Mouse (Mus musculus): ENCODE data around the gene Zfp85. TPM values are rescaled to one million over a fixed set of nuclear protein-coding genes. Genes with fewer than 3 reads are reported as not detected.

Gene Zfp85
- polyA plus RNA-seq, 1 experiment from 2014 or later: 7.8 TPM

Other genes starting within 250 kb of the Zfp85 start
- not detected in 2 replicates for gene Gm26965, start 229.1 kb downstream of the Zfp85 start, polyA plus RNA-seq (2015; fragmentation: Nextera tagmentation; extraction: Ambion mirVana)
- gene Zfp87, start 229.1 kb downstream of the Zfp85 start, polyA plus RNA-seq (2015; fragmentation: Nextera tagmentation; extraction: Ambion mirVana): 43.2 and 54.1 TPM in 2 replicates
- 13.5 and 14.0 TPM in 2 replicates for gene Zfp748, start 201.4 kb downstream of the Zfp85 start, polyA plus RNA-seq (2015; fragmentation: Nextera tagmentation; extraction: Ambion mirVana)
- gene Zfp729b, start 145.5 kb downstream of the Zfp85 start, polyA plus RNA-seq (2015; fragmentation: Nextera tagmentation; extraction: Ambion mirVana): 5.0 and 5.3 TPM in 2 replicates
- not detected in 2 replicates for gene Gm49345, start 117.5 kb downstream of the Zfp85 start, polyA plus RNA-seq (2015; fragmentation: Nextera tagmentation; extraction: Ambion mirVana)
- 3.2 and 3.9 TPM in 2 replicates for gene Zfp729a, start 117.4 kb downstream of the Zfp85 start, polyA plus RNA-seq (2015; fragmentation: Nextera tagmentation; extraction: Ambion mirVana)
- gene Zfp738, start 68.2 kb downstream of the Zfp85 start, polyA plus RNA-seq (2015; fragmentation: Nextera tagmentation; extraction: Ambion mirVana): 7.8 and 9.0 TPM in 2 replicates
- 3.7 and 3.8 TPM in 2 replicates for gene Zfp65, start 26.1 kb downstream of the Zfp85 start, polyA plus RNA-seq (2015; fragmentation: Nextera tagmentation; extraction: Ambion mirVana)
- gene Zfp493, start 24.5 kb upstream of the Zfp85 start, polyA plus RNA-seq (2015; fragmentation: Nextera tagmentation; extraction: Ambion mirVana): 1.1 and 1.6 TPM in 2 replicates
- 6.8 and 7.9 TPM in 2 replicates for gene Zfp273, start 58.5 kb upstream of the Zfp85 start, polyA plus RNA-seq (2015; fragmentation: Nextera tagmentation; extraction: Ambion mirVana)
- 1.6 TPM in 2 replicates for gene Gm10037, start 75.9 kb upstream of the Zfp85 start, polyA plus RNA-seq (2015; fragmentation: Nextera tagmentation; extraction: Ambion mirVana)
- not detected in 2 replicates for gene BC048507, start 108.1 kb upstream of the Zfp85 start, polyA plus RNA-seq (2015; fragmentation: Nextera tagmentation; extraction: Ambion mirVana)